Mouse (Mus musculus) megakaryocyte progenitor cell, adult 5-6 weeks (primary cell): ENCODE results near the gene Gm10271. TPM values are rescaled to one million over a fixed set of nuclear protein-coding genes. Genes with fewer than 3 reads are reported as not detected.

Experiments
- ATAC-seq: replicated peaks from 2 replicates; pipeline ENCODE4 v1.8.0; 2016; ENCODE audit warnings: mild to moderate bottlenecking, moderate TSS enrichment, inconsistent platforms; ENCODE audit not compliant: poor library complexity
- total RNA-seq, 2 experiments: library from RNA; stranded (forward) in 1 of 2; stranded (reverse) in 1 of 2; fragments of 157-497, 149-512 nt in 1 of 2; fragments of 200-1000 nt in 1 of 2; gene quantifications; 2 replicates each; pipeline versions ENCODE4 v1.2.3 to v1.2.4; 2015 to 2017

The Gm10271 gene
- total RNA-seq, 2 experiments from 2014 or later: not detected

DNA sequence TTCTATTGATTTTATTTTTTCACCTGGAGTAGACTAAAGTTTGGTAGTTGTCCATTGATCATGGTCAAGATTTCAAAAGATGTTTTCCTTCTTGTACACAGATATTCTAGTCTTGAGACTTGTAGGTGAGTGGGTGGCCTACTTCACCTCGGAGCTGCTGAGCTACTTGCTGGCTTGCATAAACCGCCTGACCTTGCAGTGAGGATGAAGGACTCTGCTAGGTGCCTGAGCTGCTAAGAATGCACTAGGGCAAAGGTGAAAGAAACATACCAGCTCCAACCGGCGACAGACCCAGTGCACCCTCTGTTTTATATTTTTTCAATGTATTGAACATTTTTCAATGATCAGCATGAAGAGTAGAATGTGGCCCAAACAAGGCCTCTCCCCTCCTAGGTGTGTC, 7.9 kb upstream of the Gm10271 start:
- no peak for ATAC-seq

DNA sequence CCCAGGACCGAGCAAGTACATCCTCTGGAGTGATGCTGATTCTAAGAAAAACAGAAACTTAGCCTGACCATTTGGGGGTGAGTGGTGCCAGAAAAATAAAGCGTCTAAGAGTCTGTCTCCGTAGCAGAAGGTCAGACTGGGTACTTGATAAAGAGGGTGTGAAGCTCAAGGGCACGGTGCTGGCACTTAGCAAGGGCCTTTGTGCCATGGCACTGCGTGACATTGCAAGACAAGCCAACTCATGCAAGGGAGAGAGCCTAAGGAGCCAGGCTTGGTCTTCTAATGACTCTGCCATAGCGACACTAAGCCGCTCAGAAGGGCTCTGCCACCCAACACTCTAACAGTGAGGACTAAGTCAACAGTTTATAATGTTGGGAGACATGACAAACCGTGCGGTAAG, 6.4 kb upstream of the Gm10271 start:
- no peak for ATAC-seq

DNA sequence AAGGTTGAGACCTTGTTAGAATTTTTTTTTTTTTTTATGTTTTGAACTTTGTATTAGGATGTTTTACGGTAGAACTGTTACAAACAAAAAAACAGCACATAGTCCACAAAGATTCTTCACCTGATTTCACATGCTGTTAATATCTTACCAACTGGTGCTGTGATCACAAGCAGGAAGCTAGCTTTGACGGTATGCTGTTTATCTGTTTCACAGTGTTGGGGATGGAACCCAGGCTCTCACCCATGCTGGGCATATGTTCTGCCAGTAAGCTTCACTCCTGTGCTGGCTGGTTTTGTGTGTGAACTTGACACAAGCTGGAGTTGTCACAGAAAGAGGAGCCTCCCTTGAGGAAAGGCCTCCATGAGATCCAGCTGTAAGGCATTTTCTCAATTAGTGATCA, 5.4 kb upstream of the Gm10271 start:
- no peak for ATAC-seq

DNA sequence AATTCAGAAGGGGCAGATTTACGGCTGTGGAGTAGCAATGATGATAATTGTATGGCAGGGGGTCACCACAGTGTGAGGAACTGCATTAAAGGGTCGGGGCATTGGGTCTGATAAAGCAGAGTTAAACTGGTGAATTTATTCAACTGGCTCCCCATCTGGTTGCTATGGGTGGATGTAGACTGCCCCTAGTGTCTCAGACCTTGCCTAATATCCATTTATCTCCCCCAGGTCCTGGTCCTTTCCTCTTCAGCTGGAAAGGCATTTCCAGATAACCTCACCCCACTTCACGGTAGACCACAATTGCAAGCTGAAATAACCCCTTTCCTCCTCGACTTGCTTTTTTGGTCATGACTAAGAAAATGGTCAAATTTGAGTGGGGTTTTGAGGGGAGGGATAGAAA, 5.0 kb upstream of the Gm10271 start:
- ATAC-seq: peak; percentile 53

DNA sequence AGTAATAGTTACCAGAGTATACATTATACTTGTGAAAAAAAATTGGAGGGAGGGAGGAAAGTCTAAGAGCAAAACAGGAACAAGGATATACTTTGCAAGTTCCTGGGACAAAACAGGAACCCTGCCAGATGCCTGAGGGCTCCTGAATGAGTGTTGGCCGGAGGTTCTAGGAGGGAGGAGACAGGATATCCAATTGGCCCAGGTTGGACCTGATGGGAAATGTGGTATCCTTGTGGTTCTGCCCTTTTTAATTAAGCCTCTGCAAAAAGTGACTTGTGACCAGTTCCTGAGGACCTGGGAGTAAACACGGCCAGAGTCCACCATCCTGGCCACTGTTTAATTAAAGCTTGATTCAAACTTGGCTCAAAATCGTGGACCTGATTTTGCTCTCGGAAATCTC, 3.7 kb downstream of the Gm10271 start:
- no peak for ATAC-seq

DNA sequence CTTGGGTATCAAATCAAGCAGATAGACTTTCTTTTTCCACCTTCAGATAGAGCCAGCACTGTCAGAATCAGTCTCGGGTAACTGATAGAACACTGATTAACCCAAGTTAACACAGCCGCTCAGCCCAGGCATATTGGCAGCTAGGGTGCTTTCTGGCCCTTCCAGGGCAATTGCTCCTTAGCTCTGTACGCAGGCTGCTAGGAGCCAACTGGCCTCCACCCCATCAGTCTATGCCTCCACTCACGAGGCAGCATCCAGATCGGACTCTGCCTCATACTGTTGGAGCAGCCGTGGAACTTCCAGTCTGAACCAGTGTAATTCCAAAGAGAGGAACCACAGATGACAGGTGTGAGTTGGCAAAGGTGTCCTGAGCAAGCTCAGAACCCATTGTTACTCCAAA, 6.3 kb downstream of the Gm10271 start:
- no peak for ATAC-seq

DNA sequence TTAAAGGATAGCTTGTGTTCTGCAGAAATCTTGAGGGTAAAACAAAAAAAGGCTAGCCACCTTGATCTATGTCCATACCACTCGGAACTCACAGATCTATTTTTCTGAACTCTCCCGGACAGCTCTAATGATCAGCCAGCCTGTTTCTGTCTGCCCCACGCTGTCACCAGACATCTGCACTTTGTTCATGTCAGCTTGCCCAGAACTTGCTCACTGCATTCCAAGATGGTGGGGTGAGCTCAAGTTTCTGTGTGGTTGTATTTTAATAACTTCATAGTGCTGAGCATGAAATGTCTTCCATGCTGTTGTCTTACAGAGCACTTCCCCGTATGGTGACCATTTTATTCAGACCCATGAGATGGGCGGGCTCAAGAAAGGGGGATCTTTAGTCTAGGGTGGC, 7.1 kb downstream of the Gm10271 start:
- ATAC-seq: no peak

DNA sequence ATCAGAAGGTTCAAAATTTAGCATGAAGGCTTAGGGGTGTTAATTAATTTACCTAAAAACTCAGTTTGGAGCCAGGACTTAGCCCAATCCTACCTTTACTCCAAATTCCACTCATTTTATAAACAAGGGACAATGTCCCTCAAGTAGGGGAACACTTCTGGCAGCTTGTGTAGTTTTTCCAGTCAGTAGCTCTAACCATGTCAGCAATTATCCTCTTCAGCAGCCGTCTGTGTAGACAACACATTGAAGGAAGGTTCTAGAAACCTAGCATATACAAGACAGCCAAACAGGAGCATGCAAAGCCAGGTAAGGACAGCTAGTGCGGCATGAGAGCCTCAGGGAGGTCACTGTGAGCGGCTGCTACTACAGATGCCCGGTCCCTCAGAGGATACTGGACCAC, 7.8 kb downstream of the Gm10271 start:
- ATAC-seq: no peak

DNA sequence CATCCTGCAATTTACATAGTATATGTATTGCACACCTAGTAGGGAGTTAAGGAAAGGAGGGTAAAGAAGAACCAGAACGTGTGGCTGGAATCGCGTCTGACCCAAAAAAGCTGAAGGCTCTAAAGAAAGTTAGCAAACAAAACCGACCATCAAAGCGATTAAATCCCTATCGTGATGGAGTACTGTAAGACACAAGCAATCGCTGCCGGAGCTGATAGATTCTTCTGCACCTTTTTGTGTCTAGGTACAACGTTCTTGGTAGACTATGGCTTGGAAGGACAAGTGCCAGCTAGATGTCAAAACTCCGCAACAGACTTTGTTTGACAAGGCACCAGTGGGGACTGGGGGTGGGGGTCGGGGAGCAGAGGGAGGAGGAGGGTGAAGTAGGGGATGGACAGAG, 8.3 kb downstream of the Gm10271 start:
- no peak for ATAC-seq

DNA sequence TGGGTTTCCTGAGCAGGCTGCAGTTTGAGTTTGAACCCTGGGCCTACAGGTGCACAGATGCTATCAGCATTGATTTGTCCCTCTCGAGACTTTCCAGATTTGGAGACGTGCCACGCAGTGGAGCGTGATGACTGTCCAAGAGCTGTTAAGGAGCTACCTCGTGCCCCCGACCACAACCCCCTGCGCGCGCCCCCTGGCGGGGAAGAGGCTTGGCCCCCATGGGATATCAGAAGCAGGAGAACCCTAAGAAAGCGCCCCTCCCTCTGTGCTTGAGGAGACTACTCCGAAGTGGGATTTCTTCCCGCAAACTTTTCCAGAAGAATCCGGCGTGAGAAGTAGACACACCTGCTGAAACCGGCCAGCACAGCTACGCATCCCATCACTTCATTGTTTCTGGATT, 9.6 kb downstream of the Gm10271 start:
- ATAC-seq: no peak

DNA sequence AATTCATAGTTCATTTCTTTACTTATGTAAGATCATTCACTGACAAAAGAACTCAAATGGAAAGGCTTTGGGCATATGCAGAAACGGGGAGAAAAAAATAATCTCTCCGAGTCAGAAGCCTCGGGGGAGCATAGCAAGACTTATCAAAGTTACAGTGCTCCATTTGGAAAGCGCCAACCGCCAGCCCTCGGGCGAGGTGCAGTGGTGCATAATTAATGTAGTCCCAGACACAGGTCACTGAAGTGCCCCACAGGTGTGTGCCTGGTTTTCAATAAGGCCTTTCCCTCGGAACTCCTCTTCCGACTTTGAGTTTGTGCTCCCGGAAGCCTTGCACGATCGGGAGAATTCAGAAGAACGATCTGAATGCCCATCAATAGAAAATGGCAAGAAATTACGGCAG, 10.3 kb downstream of the Gm10271 start:
- no peak for ATAC-seq

DNA sequence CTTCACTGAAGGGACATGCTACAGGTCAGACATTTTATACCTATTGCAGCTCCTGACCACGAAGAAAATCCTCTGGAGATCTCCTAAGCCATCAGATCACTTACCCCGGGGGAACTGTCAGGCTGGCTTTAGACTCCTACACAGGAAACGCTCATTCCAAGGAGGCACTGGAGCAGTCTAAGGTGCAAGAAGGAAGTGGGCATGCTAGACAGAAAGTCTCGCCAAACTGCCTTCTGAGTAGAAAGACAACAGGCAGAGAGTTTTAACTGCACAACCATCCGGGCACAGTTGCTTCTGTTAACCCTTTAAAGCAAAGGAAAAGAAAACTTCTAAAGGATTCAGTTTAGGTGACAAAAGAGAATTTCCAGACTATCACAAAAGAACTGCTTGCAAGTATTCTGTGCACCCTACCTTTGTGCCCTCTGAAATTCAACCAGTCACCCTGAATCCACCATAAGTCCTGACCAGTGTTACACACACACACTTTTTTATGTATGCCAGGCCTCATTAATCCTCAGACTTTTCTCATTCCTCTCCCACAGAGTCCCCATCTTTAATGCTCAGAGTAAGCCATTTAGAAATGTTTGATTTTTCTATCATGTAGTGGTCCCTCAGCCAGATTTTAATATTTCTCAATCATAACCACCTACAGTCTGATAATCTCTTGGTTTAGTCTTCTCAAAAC, 14.4 kb downstream of the Gm10271 start:
- no peak for ATAC-seq

DNA sequence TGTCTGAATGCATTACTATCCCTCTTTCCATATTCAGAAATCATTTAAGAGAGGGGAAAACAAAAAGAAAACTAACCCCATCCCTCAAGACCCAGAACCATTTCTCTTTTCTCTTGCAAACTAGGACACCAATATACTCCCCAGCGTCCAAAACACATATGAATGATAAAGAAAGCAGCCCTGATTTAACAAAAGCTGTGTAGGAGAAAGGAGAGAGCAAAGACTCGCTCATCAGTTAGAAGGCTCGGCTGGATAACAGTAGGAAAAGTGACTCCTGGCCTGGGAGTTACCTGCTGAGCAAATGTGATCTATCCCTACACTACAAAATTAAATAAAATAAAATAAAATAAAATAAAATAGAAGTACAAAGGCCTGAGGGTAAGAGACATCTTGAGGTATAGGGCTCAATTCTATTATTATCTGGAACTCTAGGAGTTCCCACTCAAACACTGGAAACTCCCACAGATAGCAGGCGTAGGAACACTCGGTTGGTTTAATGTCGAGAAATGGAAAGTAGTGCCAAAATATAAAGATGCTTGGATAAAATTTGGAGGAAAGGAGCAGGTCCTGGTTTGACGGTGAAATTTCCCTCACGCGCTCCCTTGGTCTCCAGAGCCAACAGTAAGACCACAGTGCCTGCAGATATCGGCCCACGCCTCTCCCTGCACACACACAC, 15.8 kb downstream of the Gm10271 start:
- no peak for ATAC-seq

DNA sequence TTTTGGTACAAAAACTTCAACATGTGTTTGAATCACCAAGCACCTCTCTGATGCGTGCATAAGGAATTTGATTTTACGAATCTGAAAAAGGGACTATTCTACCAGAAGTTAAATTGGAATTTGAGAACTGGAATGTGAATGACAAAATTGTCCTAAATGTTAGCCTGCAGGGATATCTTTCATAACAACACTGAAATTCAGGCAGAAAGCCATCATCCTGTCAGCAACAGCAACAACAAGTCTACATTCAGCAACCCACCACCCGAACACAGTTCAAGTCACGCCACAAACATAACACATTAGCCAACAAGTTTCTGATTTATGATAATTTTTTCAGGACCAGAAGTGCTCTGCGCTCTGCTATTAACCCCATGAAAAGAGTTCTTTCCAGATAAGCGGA, 17.2 kb downstream of the Gm10271 start:
- no peak for ATAC-seq

DNA sequence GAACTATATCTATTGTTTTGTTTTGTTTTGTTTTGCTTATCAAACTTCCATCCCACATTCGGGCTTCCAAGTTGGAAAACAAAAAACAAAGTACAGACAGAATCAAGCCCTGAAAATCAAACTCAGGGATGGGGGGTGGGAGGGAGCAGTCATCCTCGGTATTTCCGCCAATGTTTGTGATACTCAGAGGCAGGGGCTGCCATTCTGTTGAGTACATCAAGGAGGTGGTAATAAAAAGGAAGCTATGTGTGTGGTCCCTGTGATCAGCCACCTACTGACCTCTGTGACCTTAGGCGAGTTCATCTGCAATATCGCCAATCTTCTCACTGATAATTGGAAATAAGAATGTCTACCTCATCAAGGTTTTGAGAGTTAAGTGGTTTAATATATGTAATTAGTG, 21.5 kb downstream of the Gm10271 start:
- ATAC-seq: 0 out of 2 replicates have a peak, but pooled peaks have one; percentile 13

DNA sequence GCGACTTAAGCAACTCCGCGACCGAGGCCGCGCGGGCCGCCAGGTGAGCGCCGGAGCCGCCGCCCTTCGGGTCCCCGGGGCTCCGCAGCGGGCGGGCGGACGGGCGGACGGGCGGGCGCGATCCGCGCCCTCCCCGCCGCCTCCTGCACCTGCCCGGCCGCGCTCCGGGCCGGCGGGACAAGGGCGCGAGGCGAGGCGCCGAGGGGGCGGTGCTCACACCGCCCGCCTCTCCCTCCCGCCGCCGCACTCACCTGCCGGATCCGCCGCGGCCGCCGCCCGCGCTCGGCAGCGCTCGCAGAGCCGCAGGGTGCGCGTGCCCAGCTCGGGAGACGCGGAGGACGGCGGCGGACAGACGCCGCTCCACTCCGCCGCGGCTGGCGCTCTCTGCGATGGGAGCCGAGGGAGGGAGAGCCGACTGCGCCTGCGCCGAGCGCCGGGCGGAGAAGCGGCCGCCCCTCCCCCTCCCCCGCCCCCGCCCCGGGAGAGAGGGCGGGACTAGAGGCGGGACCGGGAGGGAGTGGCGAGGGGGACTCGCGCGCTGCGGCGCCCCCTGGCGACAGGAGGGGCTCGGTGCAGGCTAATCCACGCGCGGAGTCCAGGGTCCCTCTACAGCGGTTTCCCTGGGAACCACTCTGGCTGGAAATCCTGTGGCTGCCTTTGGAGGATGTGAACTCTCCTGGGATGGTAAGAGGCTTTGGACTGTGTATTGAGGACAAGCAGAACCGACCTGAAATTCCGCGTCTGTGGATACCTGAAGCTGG, 22.2 kb downstream of the Gm10271 start, which contains the start of gene Rab3ip:
Gene Rab3ip, minus strand, starts transcription at position 761 of the 761 bp plus-strand sequence.
- peak; percentile 98 for ATAC-seq

DNA sequence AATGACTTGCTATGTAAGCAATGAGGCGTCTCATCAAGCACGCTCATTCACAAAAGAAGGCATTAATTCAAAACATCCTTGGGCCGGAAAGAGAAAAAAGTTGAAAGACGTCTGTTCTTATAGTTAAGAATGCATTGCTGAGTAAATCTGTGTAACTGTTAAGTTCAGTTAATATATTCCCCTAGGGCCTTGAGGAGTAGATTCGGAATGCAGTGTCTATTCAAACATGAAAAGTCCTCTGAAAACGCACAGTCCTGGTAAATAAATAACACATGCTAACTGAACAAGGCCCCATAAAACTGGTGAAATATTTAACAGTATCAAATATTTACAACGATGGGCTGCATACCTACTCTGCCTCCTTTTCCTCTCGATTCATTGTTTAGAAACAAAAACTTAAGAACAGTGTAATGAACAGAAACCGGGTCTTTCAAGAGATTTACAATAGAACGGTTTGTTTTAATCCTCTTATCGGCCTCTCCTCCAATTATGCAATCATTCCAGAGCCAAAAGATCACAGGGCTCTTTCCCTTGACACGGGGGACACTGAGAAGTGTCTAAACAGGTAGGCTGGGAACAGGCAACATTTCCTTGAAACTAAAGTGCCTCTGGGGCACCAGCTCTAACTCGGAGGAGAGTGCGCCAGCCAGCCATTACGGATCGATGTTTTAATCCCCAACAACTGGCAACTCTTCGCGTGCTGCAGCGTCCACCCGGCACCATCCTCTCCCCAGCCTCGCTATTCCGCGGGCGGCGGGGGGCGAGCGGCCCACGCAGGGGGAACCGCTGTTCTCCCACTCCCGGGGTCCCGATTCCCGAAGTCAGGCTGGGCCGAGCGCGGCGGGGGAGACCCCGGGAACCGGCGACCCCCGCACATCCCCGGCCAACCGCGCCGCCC, 23.0 kb downstream of the Gm10271 start:
- ATAC-seq: peak; percentile 17

DNA sequence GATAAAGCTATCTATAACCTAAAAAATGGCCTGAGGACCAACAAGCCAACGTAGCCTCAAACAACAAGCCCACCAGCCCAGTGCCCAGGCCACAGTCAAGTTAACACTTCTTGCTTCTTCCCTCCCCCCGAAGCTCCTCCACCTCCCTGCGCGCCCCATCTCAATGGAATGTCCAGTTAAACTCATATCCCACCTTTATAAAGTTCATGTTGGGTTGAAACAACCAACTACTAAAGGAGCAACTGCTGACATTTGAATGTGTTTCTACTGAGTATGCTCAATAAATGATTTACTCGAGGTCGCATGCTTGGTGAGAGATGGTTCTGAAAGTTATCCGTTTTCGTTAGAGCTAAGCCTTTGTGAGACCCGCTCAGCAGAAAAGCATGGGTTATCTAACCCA, 24.0 kb downstream of the Gm10271 start:
- ATAC-seq: no peak

DNA sequence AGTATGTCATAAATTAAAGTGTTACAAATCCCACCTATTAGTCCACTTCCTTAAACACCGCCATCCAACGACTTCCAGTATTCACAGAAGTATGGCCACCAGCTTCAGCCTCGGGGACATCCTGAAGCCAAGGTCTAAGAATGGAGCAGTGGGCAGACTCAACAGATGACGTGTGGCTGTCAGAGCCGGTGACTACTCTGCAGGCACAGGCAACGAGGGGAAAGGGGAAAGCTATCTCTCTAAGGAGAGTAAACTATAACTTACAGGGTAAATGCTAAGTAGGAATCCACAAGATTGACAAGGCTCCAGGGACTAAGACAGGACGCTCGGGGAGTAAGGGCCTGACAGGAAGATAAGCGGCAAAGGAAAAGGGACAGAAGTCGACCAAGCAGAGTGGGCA, 27.5 kb downstream of the Gm10271 start:
- ATAC-seq: no peak

DNA sequence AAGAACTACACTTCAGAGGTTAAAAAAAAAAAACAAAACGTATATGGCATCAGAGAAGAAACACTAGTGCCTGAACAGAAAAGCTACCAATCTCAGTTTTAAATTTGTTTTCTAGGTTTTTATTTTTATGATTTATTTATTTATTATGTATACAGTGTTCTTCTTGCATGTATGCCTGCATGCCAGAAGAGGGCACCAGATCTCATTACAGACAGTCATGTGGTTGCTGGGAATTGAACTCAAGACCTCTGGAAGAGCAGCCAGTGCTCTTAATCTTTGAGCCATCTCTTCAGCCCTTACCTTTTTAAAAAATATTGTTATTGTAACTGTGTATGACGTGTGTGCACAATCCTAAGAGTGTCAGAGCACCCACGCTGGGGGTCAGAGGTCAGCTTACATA, 28.3 kb downstream of the Gm10271 start:
- no peak for ATAC-seq

DNA sequence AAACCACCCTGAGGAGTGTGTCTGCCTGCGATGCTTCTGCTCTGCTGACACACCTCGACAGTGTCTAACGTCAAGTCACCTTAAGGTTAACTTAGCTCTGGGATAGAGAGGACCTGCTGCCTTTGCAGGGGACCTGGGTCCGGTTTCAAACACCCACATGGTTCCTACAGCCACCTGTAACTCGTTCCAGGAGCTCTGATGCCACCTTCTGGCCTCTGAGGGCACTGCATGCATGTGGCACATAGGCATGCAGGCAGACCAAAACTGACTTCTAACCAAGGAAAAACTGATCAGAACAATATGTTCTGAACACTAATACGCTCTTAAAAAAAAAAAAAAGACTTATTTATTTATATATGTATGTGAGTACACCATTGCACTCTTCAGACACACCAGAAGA, 29.4 kb downstream of the Gm10271 start:
- peak; percentile 73 for ATAC-seq
